Mouse (Mus musculus): Measurements from ENCODE around the gene Slc22a23. TPM values are rescaled to one million over a fixed set of nuclear protein-coding genes. Genes with fewer than 3 reads are reported as not detected.

The Slc22a23 gene
- polyA plus RNA-seq, 1 experiment from 2014 or later, result 16.7 TPM

- H3K9me3 ChIP-seq, result no peaks in the 10 kb centered on the region
- H3K4me1 ChIP-seq, result peaks cover 20% of the 10 kb centered on the region
- H3K4me2 ChIP-seq (replicated peaks), result no peak overlapping the region
- no peaks in the 10 kb centered on the region for H3K27me3 ChIP-seq (replicated peaks)
- no peak overlapping the region for H3K27ac ChIP-seq
- no peak overlapping the region for H3K9ac ChIP-seq
- WGBS, result 68% methylated on average over 5 of the region's 5 CpGs
- no peaks in the 10 kb centered on the region for H3K36me3 ChIP-seq
- no peak overlapping the region for H3K4me3 ChIP-seq
- ATAC-seq (ENCODE audit: low FRiP score, low read depth), result no peak
These were observed 110.5 kb downstream of the Slc22a23 start for GRCm38 (mm10) chr13:34234439-34234838.

GRCm38 (mm10) chr13:34232992-34233391, 112.0 kb downstream of the Slc22a23 start:
- Histone ChIP-seq H3K4me1 (peaks cover 14% of the 10 kb centered on the region), H3K36me3 (no peaks in the 10 kb centered on the region), H3K9me3 (no peaks in the 10 kb centered on the region), H3K4me3 (no peak overlapping the region), H3K27me3 (replicated peaks) (no peaks in the 10 kb centered on the region), H3K4me2 (replicated peaks) (no peak overlapping the region), H3K9ac (no peak overlapping the region), H3K27ac (no peak overlapping the region)
- WGBS, result 84% methylated on average over 6 of the region's 6 CpGs
- no peak for ATAC-seq (ENCODE audit: low FRiP score, low read depth)

- H3K36me3 ChIP-seq, result no peaks in the 10 kb centered on the region
- H3K27me3 ChIP-seq (replicated peaks), result no peaks in the 10 kb centered on the region
- no peaks in the 10 kb centered on the region for H3K9me3 ChIP-seq
- peaks cover 29% of the 10 kb centered on the region for H3K4me1 ChIP-seq
- 79% methylated on average over 4 of the region's 4 CpGs for WGBS
- ATAC-seq (ENCODE audit: low FRiP score, low read depth), result no peak
- H3K27ac ChIP-seq, result no peak overlapping the region
- H3K4me2 ChIP-seq (replicated peaks), result no peak overlapping the region
- H3K9ac ChIP-seq, result no peak overlapping the region
- no peak overlapping the region for H3K4me3 ChIP-seq
These were observed 116.1 kb downstream of the Slc22a23 start for GRCm38 (mm10) chr13:34228905-34229304.

GRCm38 (mm10) chr13:34227720-34228661, 117.0 kb downstream of the Slc22a23 start:
- Histone ChIP-seq H3K4me3 (no peak overlapping the region), H3K4me1 (peaks cover 37% of the 10 kb centered on the region), H3K36me3 (no peaks in the 10 kb centered on the region), H3K9ac (no peak overlapping the region), H3K27ac (no peak overlapping the region), H3K27me3 (replicated peaks) (no peaks in the 10 kb centered on the region), H3K9me3 (no peaks in the 10 kb centered on the region), H3K4me2 (replicated peaks) (no peak overlapping the region)
- no peak for ATAC-seq (ENCODE audit: low FRiP score, low read depth)
- 39% methylated on average over 12 of the region's 12 CpGs for WGBS

- H3K27ac ChIP-seq, result no peak overlapping the region
- no peak overlapping the region for H3K4me3 ChIP-seq
- no peak overlapping the region for H3K9ac ChIP-seq
- WGBS, result 33% methylated on average over 1 of the region's 1 CpGs
- no peak overlapping the region for H3K4me2 ChIP-seq (replicated peaks)
- H3K4me1 ChIP-seq, result peaks cover 39% of the 10 kb centered on the region
- H3K27me3 ChIP-seq (replicated peaks), result no peaks in the 10 kb centered on the region
- no peaks in the 10 kb centered on the region for H3K36me3 ChIP-seq
- H3K9me3 ChIP-seq, result no peaks in the 10 kb centered on the region
- no peak for ATAC-seq (ENCODE audit: low FRiP score, low read depth)
These were observed 118.0 kb downstream of the Slc22a23 start for GRCm38 (mm10) chr13:34226940-34227339.

- H3K4me1 ChIP-seq, result peaks cover 31% of the 10 kb centered on the region
- no peak overlapping the region for H3K4me2 ChIP-seq (replicated peaks)
- no peak overlapping the region for H3K9ac ChIP-seq
- peaks cover 7% of the 10 kb centered on the region; the same call in 1 of the 2 replicates for H3K36me3 ChIP-seq
- no peaks in the 10 kb centered on the region for H3K9me3 ChIP-seq
- ATAC-seq (ENCODE audit: low FRiP score, low read depth), result no peak; the same call in 1 of the 2 replicates
- H3K27ac ChIP-seq, result no peak overlapping the region
- no peak overlapping the region for H3K4me3 ChIP-seq
- WGBS, result 30% methylated on average over 7 of the region's 7 CpGs
- H3K27me3 ChIP-seq (replicated peaks), result no peaks in the 10 kb centered on the region
These were observed 122.0 kb downstream of the Slc22a23 start for GRCm38 (mm10) chr13:34222985-34223384.

- no peak for ATAC-seq (ENCODE audit: low FRiP score, low read depth)
- no peaks in the 10 kb centered on the region for H3K27me3 ChIP-seq (replicated peaks)
- no peak overlapping the region for H3K27ac ChIP-seq
- H3K9me3 ChIP-seq, result no peaks in the 10 kb centered on the region
- no peak overlapping the region for H3K9ac ChIP-seq
- H3K4me1 ChIP-seq, result peaks cover 13% of the 10 kb centered on the region
- no peak overlapping the region for H3K4me2 ChIP-seq (replicated peaks)
- no peak overlapping the region for H3K4me3 ChIP-seq
- peaks cover 8% of the 10 kb centered on the region; the same call in 1 of the 2 replicates for H3K36me3 ChIP-seq
- 82% methylated on average over 3 of the region's 3 CpGs for WGBS
These were observed 125.3 kb downstream of the Slc22a23 start for GRCm38 (mm10) chr13:34219728-34220127.

- H3K27me3 ChIP-seq (replicated peaks), result no peaks in the 10 kb centered on the region
- H3K4me2 ChIP-seq (replicated peaks), result no peak overlapping the region
- H3K9me3 ChIP-seq, result no peaks in the 10 kb centered on the region
- peaks cover 9% of the 10 kb centered on the region for H3K4me1 ChIP-seq
- 82% methylated on average over 3 of the region's 3 CpGs for WGBS
- H3K27ac ChIP-seq, result no peak overlapping the region
- H3K4me3 ChIP-seq, result no peak overlapping the region
- peaks cover 8% of the 10 kb centered on the region; the same call in 1 of the 2 replicates for H3K36me3 ChIP-seq
- ATAC-seq (ENCODE audit: low FRiP score, low read depth), result no peak
- H3K9ac ChIP-seq, result no peak overlapping the region
These were observed 126.2 kb downstream of the Slc22a23 start for GRCm38 (mm10) chr13:34218776-34219175.

GRCm38 (mm10) chr13:34214855-34215254, 130.1 kb downstream of the Slc22a23 start:
- WGBS, result 89% methylated on average over 3 of the region's 3 CpGs
- no peaks in the 10 kb centered on the region for H3K4me1 ChIP-seq
- no peak overlapping the region for H3K4me2 ChIP-seq (replicated peaks)
- peaks cover 8% of the 10 kb centered on the region; the same call in 1 of the 2 replicates for H3K36me3 ChIP-seq
- no peaks in the 10 kb centered on the region for H3K9me3 ChIP-seq
- H3K4me3 ChIP-seq, result no peak overlapping the region
- no peak overlapping the region for H3K27ac ChIP-seq
- no peak overlapping the region for H3K9ac ChIP-seq
- ATAC-seq (ENCODE audit: low FRiP score, low read depth), result no peak
- no peaks in the 10 kb centered on the region for H3K27me3 ChIP-seq (replicated peaks)

GRCm38 (mm10) chr13:34212735-34213212, 132.2 kb downstream of the Slc22a23 start:
- 82% methylated on average over 10 of the region's 10 CpGs for WGBS
- Histone ChIP-seq H3K9ac (no peak overlapping the region), H3K27ac (no peak overlapping the region), H3K4me1 (no peaks in the 10 kb centered on the region), H3K4me2 (replicated peaks) (no peak overlapping the region), H3K36me3 (no peaks in the 10 kb centered on the region), H3K27me3 (replicated peaks) (no peaks in the 10 kb centered on the region), H3K9me3 (no peaks in the 10 kb centered on the region), H3K4me3 (no peak overlapping the region)
- ATAC-seq (ENCODE audit: low FRiP score, low read depth), result no peak

- Histone ChIP-seq H3K4me2 (replicated peaks) (no peak overlapping the region), H3K36me3 (no peaks in the 10 kb centered on the region), H3K4me1 (no peaks in the 10 kb centered on the region), H3K9ac (no peak overlapping the region), H3K4me3 (no peak overlapping the region), H3K27me3 (replicated peaks) (no peaks in the 10 kb centered on the region), H3K27ac (no peak overlapping the region), H3K9me3 (no peaks in the 10 kb centered on the region)
- no peak for ATAC-seq (ENCODE audit: low FRiP score, low read depth)
- WGBS, result 72% methylated on average over 4 of the region's 4 CpGs
These were observed 133.7 kb downstream of the Slc22a23 start for GRCm38 (mm10) chr13:34211261-34211775.

GRCm38 (mm10) chr13:34207714-34208470, 137.1 kb downstream of the Slc22a23 start:
- Histone ChIP-seq H3K4me3 (no peak overlapping the region), H3K9ac (no peak overlapping the region), H3K4me1 (no peaks in the 10 kb centered on the region), H3K36me3 (peaks cover 9% of the 10 kb centered on the region; the same call in 1 of the 2 replicates), H3K9me3 (no peaks in the 10 kb centered on the region), H3K4me2 (replicated peaks) (no peak overlapping the region), H3K27ac (no peak overlapping the region), H3K27me3 (replicated peaks) (no peaks in the 10 kb centered on the region)
- ATAC-seq (ENCODE audit: low FRiP score, low read depth), result no peak
- 76% methylated on average over 6 of the region's 6 CpGs for WGBS

Data from neural tube, embryonic 12.5 days (tissue).